Mouse (Mus musculus): Measurements from ENCODE around the gene Srcin1.

GRCm38 (mm10) chr11:97523107-97523506 lies 52.9 kb downstream of the Srcin1 start:
- TF ChIP-seq CTCF (IDR thresholded peaks at IDR 0.05; ENCODE audit: control insufficient read depth, insufficient read depth, insufficient read length) (no peak), MYOD1 (IDR thresholded peaks at IDR 0.05; ENCODE audit: control insufficient read depth, insufficient read length, low read depth) (no peak)

Measured in C2C12 (cell line).